Mouse (Mus musculus): ENCODE data around the gene Dennd6b. TPM values are rescaled to one million over a fixed set of nuclear protein-coding genes. Genes with fewer than 3 reads are reported as not detected.

The Dennd6b gene
- polyA plus RNA-seq (2017; shearing (Covaris generic)), result 42.0 TPM

GRCm38 (mm10) chr15:89196313-89196706 is at the start of gene Dennd6b:
Gene Dennd6b, minus strand, starts transcription at chr15:89196496.

GRCm38 (mm10) chr15:89210915-89211715 is 14.8 kb upstream of the Dennd6b start, which contains the start of gene Ppp6r2:
Gene Ppp6r2, plus strand, starts transcription at chr15:89211553.

GRCm38 (mm10) chr15:89180571-89181229 is 15.6 kb downstream of the Dennd6b start, which contains the start of gene Plxnb2:
Gene Plxnb2, minus strand, starts transcription at chr15:89180788.

GRCm38 (mm10) chr15:89149271-89150040 is 46.8 kb downstream of the Dennd6b start, which contains the start of gene Mapk11:
Gene Mapk11, minus strand, starts transcription at chr15:89149628.

GRCm38 (mm10) chr15:89140659-89141252 is 55.5 kb downstream of the Dennd6b start, which contains the start of gene Mapk12:
Gene Mapk12, minus strand, starts transcription at chr15:89140703.

Other genes with a start within 250 kb of the Dennd6b start
- not detected for gene Ttll8, start 242.1 kb downstream of the Dennd6b start, polyA plus RNA-seq (2017; shearing (Covaris generic))
- gene Mlc1, start 217.5 kb downstream of the Dennd6b start, polyA plus RNA-seq (2017; shearing (Covaris generic)), result not detected
- not detected for gene Mov10l1, start 213.6 kb downstream of the Dennd6b start, polyA plus RNA-seq (2017; shearing (Covaris generic))
- not detected for gene Panx2, start 136.8 kb downstream of the Dennd6b start, polyA plus RNA-seq (2017; shearing (Covaris generic))
- gene Trabd, start 121.4 kb downstream of the Dennd6b start, polyA plus RNA-seq (2017; shearing (Covaris generic)), result 55.0 TPM
- gene Selenoo, start 107.4 kb downstream of the Dennd6b start, polyA plus RNA-seq (2017; shearing (Covaris generic)), result 26.0 TPM
- 21.5 TPM for gene Tubgcp6, start 73.4 kb downstream of the Dennd6b start, polyA plus RNA-seq (2017; shearing (Covaris generic))
- 33.4 TPM for gene Hdac10, start 67.8 kb downstream of the Dennd6b start, polyA plus RNA-seq (2017; shearing (Covaris generic))
- 6.1 TPM for gene Mapk12, start 55.8 kb downstream of the Dennd6b start, polyA plus RNA-seq (2017; shearing (Covaris generic))
- gene Mapk11, start 46.9 kb downstream of the Dennd6b start, polyA plus RNA-seq (2017; shearing (Covaris generic)), result 34.8 TPM
- 0.76 TPM for gene Plxnb2, start 15.7 kb downstream of the Dennd6b start, polyA plus RNA-seq (2017; shearing (Covaris generic))
- gene Ppp6r2, start 15.1 kb upstream of the Dennd6b start, polyA plus RNA-seq (2017; shearing (Covaris generic)), result 14.2 TPM
- gene Sbf1, start 118.8 kb upstream of the Dennd6b start, polyA plus RNA-seq (2017; shearing (Covaris generic)), result 140 TPM
- not detected for gene Adm2, start 126.2 kb upstream of the Dennd6b start, polyA plus RNA-seq (2017; shearing (Covaris generic))
- not detected for gene Miox, start 137.9 kb upstream of the Dennd6b start, polyA plus RNA-seq (2017; shearing (Covaris generic))
- 50.1 TPM for gene Lmf2, start 159.2 kb upstream of the Dennd6b start, polyA plus RNA-seq (2017; shearing (Covaris generic))
- 131 TPM for gene Ncaph2, start 159.2 kb upstream of the Dennd6b start, polyA plus RNA-seq (2017; shearing (Covaris generic))
- 3.0 TPM for gene Sco2, start 177.3 kb upstream of the Dennd6b start, polyA plus RNA-seq (2017; shearing (Covaris generic))
- gene Tymp, start 180.5 kb upstream of the Dennd6b start, polyA plus RNA-seq (2017; shearing (Covaris generic)), result 0.79 TPM
- gene Odf3b, start 182.8 kb upstream of the Dennd6b start, polyA plus RNA-seq (2017; shearing (Covaris generic)), result not detected
- gene Klhdc7b, start 188.4 kb upstream of the Dennd6b start, polyA plus RNA-seq (2017; shearing (Covaris generic)), result not detected
- gene Syce3, start 214.0 kb upstream of the Dennd6b start, polyA plus RNA-seq (2017; shearing (Covaris generic)), result not detected
- 0.45 TPM for gene Cpt1b, start 229.4 kb upstream of the Dennd6b start, polyA plus RNA-seq (2017; shearing (Covaris generic))
- gene C730034F03Rik, start 233.1 kb upstream of the Dennd6b start, polyA plus RNA-seq (2017; shearing (Covaris generic)), result 6.1 TPM
- gene Gm44502, start 233.2 kb upstream of the Dennd6b start, polyA plus RNA-seq (2017; shearing (Covaris generic)), result not detected
- 124 TPM for gene Chkb, start 233.4 kb upstream of the Dennd6b start, polyA plus RNA-seq (2017; shearing (Covaris generic))

All from effector memory CD4-positive, alpha-beta T cell, adult 5 months (primary cell).